Mouse (Mus musculus) kidney, adult 9 months (tissue): ENCODE measurements around the gene Zfp385c.

Source experiments
- DNase-seq: peaks from one replicate; pipeline ENCODE4 v3.0.0; 2022

The Zfp385c gene

GRCm38 (mm10) chr11:100692164-100692616, at the start of gene Zfp385c:
Zfp385c (minus strand) TSS chr11:100692455.
- no peak for DNase-seq

GRCm38 (mm10) chr11:100741348-100741747, 49.1 kb upstream of the Zfp385c start:
- DNase-seq = peak; percentile 83

- DNase-seq = no peak
Measured at GRCm38 (mm10) chr11:100738749-100739148, 46.5 kb upstream of the Zfp385c start.

GRCm38 (mm10) chr11:100738066-100738604, 45.9 kb upstream of the Zfp385c start, which contains the start of gene Rab5c:
Rab5c (minus strand) TSS chr11:100738215.
- DNase-seq = peak; percentile 100

GRCm38 (mm10) chr11:100737105-100737733, 45.0 kb upstream of the Zfp385c start:
- DNase-seq = peak; percentile 57

- peak; percentile 69 for DNase-seq
Measured at GRCm38 (mm10) chr11:100736746-100737080, 44.5 kb upstream of the Zfp385c start.

- DNase-seq = no peak
Measured at GRCm38 (mm10) chr11:100735954-100736745, 43.9 kb upstream of the Zfp385c start.

- DNase-seq = no peak
Measured at GRCm38 (mm10) chr11:100735134-100735865, 43.0 kb upstream of the Zfp385c start.

- DNase-seq = peak; percentile 89
Measured at GRCm38 (mm10) chr11:100730477-100731205, 38.4 kb upstream of the Zfp385c start.

GRCm38 (mm10) chr11:100729976-100730375, 37.7 kb upstream of the Zfp385c start:
- DNase-seq = no peak

- DNase-seq = peak; percentile 29
Measured at GRCm38 (mm10) chr11:100728601-100729000, 36.3 kb upstream of the Zfp385c start.

- DNase-seq = peak; percentile 81
Measured at GRCm38 (mm10) chr11:100727201-100727600, 34.9 kb upstream of the Zfp385c start.

- DNase-seq = peak; percentile 74
Measured at GRCm38 (mm10) chr11:100724919-100725512, 32.8 kb upstream of the Zfp385c start.

GRCm38 (mm10) chr11:100722493-100723028, 30.3 kb upstream of the Zfp385c start:
- peak; percentile 72 for DNase-seq

- DNase-seq = peak; percentile 90
Measured at GRCm38 (mm10) chr11:100721776-100722492, 29.7 kb upstream of the Zfp385c start.

- DNase-seq = no peak
Measured at GRCm38 (mm10) chr11:100721254-100721653, 29.0 kb upstream of the Zfp385c start.

GRCm38 (mm10) chr11:100720345-100720744, 28.1 kb upstream of the Zfp385c start:
- no peak for DNase-seq

GRCm38 (mm10) chr11:100719893-100720292, 27.6 kb upstream of the Zfp385c start:
- DNase-seq = no peak

GRCm38 (mm10) chr11:100719312-100719711, 27.1 kb upstream of the Zfp385c start:
- no peak for DNase-seq

- DNase-seq = peak; percentile 69
Measured at GRCm38 (mm10) chr11:100718866-100719265, 26.6 kb upstream of the Zfp385c start.

GRCm38 (mm10) chr11:100718462-100718861, 26.2 kb upstream of the Zfp385c start:
- no peak for DNase-seq
